Mouse (Mus musculus): ENCODE measurements around the gene Cldn10.

- TF ChIP-seq EP300 (IDR thresholded peaks at IDR 0.05) (no peak), CTCF (IDR thresholded peaks at IDR 0.05) (no peak)
These were observed 45.9 kb upstream of the Cldn10 start for GRCm38 (mm10) chr14:118741780-118742179.

Data from lung, postnatal 0 days (tissue).